ENCODE assay signal across 17 mouse cellular contexts in the genomic region with DNA sequence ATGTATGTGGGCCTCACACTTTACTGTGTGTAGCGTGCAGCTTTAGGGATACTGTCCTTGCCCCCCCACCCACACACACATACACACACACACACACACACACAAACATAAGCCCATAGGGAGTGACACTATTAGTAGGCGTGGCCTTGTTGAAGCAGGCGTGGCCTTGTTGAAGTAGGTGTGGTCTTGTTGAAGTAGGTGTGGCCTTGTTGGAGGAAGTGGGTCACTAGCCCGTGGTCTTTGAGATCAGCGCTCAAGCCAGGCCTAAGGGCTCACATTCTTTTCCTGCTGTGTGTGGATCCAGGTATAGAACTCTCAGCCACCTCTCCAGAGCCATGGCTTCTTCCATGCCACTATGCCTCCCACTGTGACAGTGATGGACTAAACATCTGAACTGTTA. TPM values are rescaled to one million over a fixed set of nuclear protein-coding genes. Genes with fewer than 3 reads are reported as not detected.
"Had no signal": no experiment of that assay in that cellular context is flagged by ENCODE, and none has a peak within 500 bp of the region (broad histone marks: within the 10 kb centered on the region; RNA-seq: fewer than 3 reads in every experiment).

No protein-coding gene starts in this region.

- ATAC-seq: liver, postnatal 0 days; midbrain, embryonic 16.5 days had no signal

- H3K4me3 ChIP-seq: kidney, embryonic 15.5 days; left cerebral cortex, adult 2 months; limb, embryonic 15.5 days; liver, embryonic 13.5 days; lung, embryonic 15.5 days; midbrain, embryonic 12.5 days; neural tube, embryonic 13.5 days had no signal

- H3K36me3 ChIP-seq: kidney, embryonic 15.5 days; limb, embryonic 15.5 days; liver, embryonic 13.5 days; lung, embryonic 15.5 days; midbrain, embryonic 12.5 days; neural tube, embryonic 13.5 days had no signal

- H3K4me2 ChIP-seq: kidney, embryonic 15.5 days; limb, embryonic 15.5 days; liver, embryonic 13.5 days; lung, embryonic 15.5 days; midbrain, embryonic 12.5 days had no signal

- H3K9ac ChIP-seq: kidney, embryonic 15.5 days; limb, embryonic 15.5 days; liver, embryonic 13.5 days; liver, postnatal 0 days; lung, embryonic 15.5 days; midbrain, embryonic 12.5 days; neural tube, embryonic 13.5 days had no signal

- DNase-seq: kidney, adult 2 months; kidney, postnatal 14 days; liver, embryonic 13.5 days; liver, postnatal 0 days; lung, postnatal 14 days; spleen, adult 18-20 months; thymus, postnatal 36 days had no signal

- H3K27ac ChIP-seq: kidney, embryonic 15.5 days; left cerebral cortex, adult 2 months; limb, embryonic 15.5 days; liver, embryonic 13.5 days; lung, embryonic 15.5 days; macrophage; midbrain, embryonic 12.5 days had no signal

- H3K9me3 ChIP-seq: limb, embryonic 15.5 days; liver, embryonic 13.5 days; lung, embryonic 15.5 days; midbrain, embryonic 12.5 days had no signal

RNA-seq across cellular contexts. Expression of a gene that starts 34.7 kb away (rescaled TPM):
- polyA plus RNA-seq: macrophage had no signal

RNA-seq across cellular contexts. Expression of a gene that starts 50.3 kb away (rescaled TPM):
- total RNA-seq: megakaryocyte-erythroid progenitor cell, adult 5-6 weeks had no signal
- polyA plus RNA-seq: kidney, adult 2 months; limb, embryonic 15.5 days; liver, embryonic 13.5 days; liver, postnatal 0 days; lung, embryonic 15.5 days; macrophage; thymus, postnatal 0 days had no signal
